Mouse (Mus musculus) lung, embryonic 16.5 days (tissue): ENCODE measurements around the gene Prkca. TPM values are rescaled to one million over a fixed set of nuclear protein-coding genes. Genes with fewer than 3 reads are reported as not detected.

Experiments used
- ATAC-seq: fragments of 200-750 bp; cut with Nextera tagmentation; 2 replicates; pipeline ENCODE4 v1.8.0; 2017; ENCODE audit warnings: low read depth, mild to moderate bottlenecking, moderate library complexity
- H3K27ac ChIP-seq: fragments of 300-500 bp; sonication (generic); 2 replicates; pipeline ENCODE4 v1.5.1; 2014; ENCODE audit warnings: mild to moderate bottlenecking, control low read depth, low read length
- H3K27me3 ChIP-seq: fragments of 300-500 bp; sonication (generic); 2 replicates; pipeline ENCODE4 v1.6.1; 2014; ENCODE audit warnings: low read depth, low read length, mixed read lengths; ENCODE audit not compliant: control insufficient read depth, insufficient read depth
- H3K36me3 ChIP-seq: fragments of 300-500 bp; sonication (generic); 2 replicates; pipeline ENCODE4 v1.6.1; 2014; ENCODE audit warnings: low read length; ENCODE audit not compliant: control insufficient read depth, insufficient read depth
- H3K4me1 ChIP-seq: fragments of 300-500 bp; sonication (generic); replicated peaks from 2 replicates; pipeline ENCODE4 v1.6.1; 2014; ENCODE audit warnings: low read length, mixed read lengths; ENCODE audit not compliant: control insufficient read depth, insufficient read depth
- H3K4me2 ChIP-seq: fragments of 300-500 bp; sonication (generic); 2 replicates; pipeline ENCODE4 v1.6.1; 2014; ENCODE audit warnings: low read depth, low read length, control low read depth
- H3K4me3 ChIP-seq: fragments of 300-500 bp; sonication (generic); 2 replicates; pipeline ENCODE4 v1.5.1; 2014; ENCODE audit warnings: mild to moderate bottlenecking, low read length, control low read depth
- H3K9ac ChIP-seq: fragments of 300-500 bp; sonication (generic); 2 replicates; pipeline ENCODE4 v1.6.1; 2014; ENCODE audit warnings: low read length, control low read depth
- H3K9me3 ChIP-seq: fragments of 300-500 bp; sonication (generic); 2 replicates; pipeline ENCODE4 v1.6.1; 2016; ENCODE audit warnings: low read length; ENCODE audit not compliant: control insufficient read depth
- WGBS: fragments of 180-500 bp; shearing (Covaris S2); extraction: QIAGEN DNeasy Blood & Tissue Kit; methylation state at CpG from one replicate; pipeline ENCODE4 v1.1.7; 2014; 5-methylcytosine and 5-hydroxymethylcytosine counted together
- polyA plus RNA-seq: library from polyadenylated mRNA; unstranded; fragments of >200 nt; fragmentation: Nextera tagmentation; extraction: Ambion mirVana; gene quantifications from 2 replicates; pipeline ENCODE4 v1.2.1, GENCODE M21; 2015

The Prkca gene
- polyA plus RNA-seq, 1 experiment from 2014 or later, result 10.1 TPM

GRCm38 (mm10) chr11:107947951-107948350 lies 395.8 kb downstream of the Prkca start:
- WGBS, result 85% methylated on average over 1 of the region's 1 CpGs
- no peaks in the 10 kb centered on the region for H3K36me3 ChIP-seq
- no peaks in the 10 kb centered on the region for H3K4me1 ChIP-seq
- H3K4me2 ChIP-seq, result no peak overlapping the region
- H3K9me3 ChIP-seq, result no peaks in the 10 kb centered on the region
- ATAC-seq, result no peak
- no peak overlapping the region for H3K27ac ChIP-seq
- H3K9ac ChIP-seq, result no peak overlapping the region
- H3K27me3 ChIP-seq, result no peaks in the 10 kb centered on the region
- no peak overlapping the region for H3K4me3 ChIP-seq

GRCm38 (mm10) chr11:107946823-107947222 lies 396.9 kb downstream of the Prkca start:
- H3K9me3 ChIP-seq, result no peaks in the 10 kb centered on the region
- no peaks in the 10 kb centered on the region for H3K27me3 ChIP-seq
- H3K9ac ChIP-seq, result no peak overlapping the region
- no peak overlapping the region for H3K4me2 ChIP-seq
- H3K27ac ChIP-seq, result no peak overlapping the region
- no peaks in the 10 kb centered on the region for H3K4me1 ChIP-seq
- H3K4me3 ChIP-seq, result no peak overlapping the region
- no peaks in the 10 kb centered on the region for H3K36me3 ChIP-seq
- no peak for ATAC-seq
- WGBS, result 61% methylated on average over 5 of the region's 5 CpGs

- Histone ChIP-seq H3K9ac (no peak overlapping the region), H3K27me3 (no peaks in the 10 kb centered on the region), H3K36me3 (peaks cover 6% of the 10 kb centered on the region; the same call in 1 of the 2 replicates), H3K9me3 (peaks cover 7% of the 10 kb centered on the region), H3K4me3 (no peak overlapping the region), H3K4me2 (no peak overlapping the region), H3K27ac (no peak overlapping the region), H3K4me1 (no peaks in the 10 kb centered on the region)
- WGBS, result 86% methylated on average over 2 of the region's 2 CpGs
- no peak for ATAC-seq
These were observed 406.8 kb downstream of the Prkca start for GRCm38 (mm10) chr11:107936929-107937328.

DNA sequence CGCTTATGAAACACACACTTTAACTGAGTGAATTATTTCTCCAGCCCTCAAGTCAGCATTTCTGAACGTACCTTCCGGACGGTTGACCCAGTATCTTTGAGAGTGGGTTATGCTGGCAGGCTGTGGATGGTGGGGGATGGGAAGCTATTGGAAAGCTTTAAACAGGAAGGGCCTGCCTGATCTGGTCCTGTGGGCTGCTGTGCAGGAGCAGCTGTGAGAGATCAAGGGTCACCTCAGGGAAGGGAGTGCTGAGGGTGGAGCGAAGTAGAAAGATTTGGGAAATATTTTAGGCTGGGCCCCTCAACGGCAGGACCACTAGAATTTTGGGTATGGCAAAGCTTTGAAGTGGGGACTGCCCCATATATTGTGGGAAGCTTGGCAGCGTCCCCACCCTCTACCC lies 412.0 kb downstream of the Prkca start:
- Histone ChIP-seq H3K36me3 (no peaks in the 10 kb centered on the region), H3K4me2 (no peak overlapping the region), H3K4me3 (no peak overlapping the region), H3K9ac (no peak overlapping the region), H3K27me3 (no peaks in the 10 kb centered on the region), H3K27ac (no peak overlapping the region), H3K9me3 (no peaks in the 10 kb centered on the region), H3K4me1 (no peaks in the 10 kb centered on the region)
- 46% methylated on average over 7 of the region's 7 CpGs for WGBS
- no peak for ATAC-seq

DNA sequence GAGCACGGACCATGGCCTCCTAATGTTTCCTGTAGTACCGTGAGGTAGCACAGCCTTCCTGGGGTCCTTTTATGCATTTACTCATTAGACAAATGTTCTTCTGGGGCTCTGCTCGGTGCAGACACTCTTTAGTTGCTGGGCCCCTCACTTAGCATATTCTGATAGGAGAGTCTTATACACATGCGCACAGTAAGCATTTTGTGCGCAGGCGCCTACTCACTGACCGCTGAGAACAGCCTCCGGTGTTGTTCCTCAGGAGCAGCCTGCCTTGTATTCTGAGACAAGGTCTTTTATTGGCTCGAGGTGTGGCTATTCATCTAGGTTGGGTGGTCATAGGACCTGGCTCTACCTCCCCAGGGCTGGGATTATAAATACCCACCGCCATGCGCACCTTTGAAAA lies 412.4 kb downstream of the Prkca start:
- H3K36me3 ChIP-seq, result no peaks in the 10 kb centered on the region
- H3K4me1 ChIP-seq, result no peaks in the 10 kb centered on the region
- no peak overlapping the region for H3K4me3 ChIP-seq
- no peak overlapping the region for H3K27ac ChIP-seq
- no peak overlapping the region for H3K4me2 ChIP-seq
- WGBS, result 76% methylated on average over 11 of the region's 11 CpGs
- H3K9ac ChIP-seq, result no peak overlapping the region
- no peaks in the 10 kb centered on the region for H3K9me3 ChIP-seq
- H3K27me3 ChIP-seq, result no peaks in the 10 kb centered on the region
- no peak for ATAC-seq

GRCm38 (mm10) chr11:107929712-107930111 lies 414.0 kb downstream of the Prkca start:
- no peak overlapping the region for H3K27ac ChIP-seq
- H3K27me3 ChIP-seq, result no peaks in the 10 kb centered on the region
- no peak overlapping the region for H3K9ac ChIP-seq
- H3K4me2 ChIP-seq, result no peak overlapping the region
- H3K36me3 ChIP-seq, result no peaks in the 10 kb centered on the region
- no peaks in the 10 kb centered on the region for H3K4me1 ChIP-seq
- no peak overlapping the region for H3K4me3 ChIP-seq
- WGBS, result 45% methylated on average over 3 of the region's 3 CpGs
- ATAC-seq, result no peak
- no peaks in the 10 kb centered on the region for H3K9me3 ChIP-seq

GRCm38 (mm10) chr11:107919852-107920508 lies 423.7 kb downstream of the Prkca start:
- Histone ChIP-seq H3K4me3 (no peak overlapping the region), H3K4me1 (no peaks in the 10 kb centered on the region), H3K4me2 (no peak overlapping the region), H3K9ac (no peak overlapping the region), H3K27me3 (peaks cover 7% of the 10 kb centered on the region; the same call in 1 of the 2 replicates), H3K9me3 (no peaks in the 10 kb centered on the region), H3K36me3 (no peaks in the 10 kb centered on the region), H3K27ac (no peak overlapping the region)
- 40% methylated on average over 16 of the region's 16 CpGs for WGBS
- no peak for ATAC-seq

DNA sequence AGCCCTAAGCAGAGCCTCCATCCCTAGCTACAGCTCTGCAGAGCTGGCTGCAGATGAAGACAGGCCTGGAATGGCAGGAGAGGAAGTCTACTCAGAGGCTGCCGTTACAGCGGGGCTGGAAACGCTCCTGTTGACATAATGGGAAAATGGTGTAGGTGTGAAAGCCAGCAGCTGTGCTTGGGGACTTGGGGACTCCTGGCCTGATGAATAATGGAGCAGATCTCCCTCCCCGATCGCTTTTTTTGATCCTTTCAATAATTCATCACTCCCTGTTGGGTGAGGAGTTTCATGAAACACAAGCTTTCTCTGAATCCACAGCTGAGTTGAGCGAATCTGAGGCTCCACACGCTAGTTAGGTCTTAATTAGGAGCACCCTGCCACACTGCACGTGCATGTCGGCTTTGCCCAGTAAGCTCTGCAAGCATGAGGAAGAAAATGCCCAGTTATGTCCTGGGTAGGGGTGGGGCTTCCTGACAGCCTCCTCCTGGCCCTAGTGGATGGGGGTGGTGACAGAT lies 425.9 kb downstream of the Prkca start:
- no peak for ATAC-seq
- Histone ChIP-seq H3K27ac (no peak overlapping the region), H3K4me2 (no peak overlapping the region), H3K4me1 (no peaks in the 10 kb centered on the region), H3K36me3 (no peaks in the 10 kb centered on the region), H3K27me3 (peaks cover 12% of the 10 kb centered on the region; the same call in 1 of the 2 replicates), H3K9ac (no peak overlapping the region), H3K9me3 (no peaks in the 10 kb centered on the region), H3K4me3 (no peak overlapping the region)
- 55% methylated on average over 9 of the region's 9 CpGs for WGBS

- H3K27me3 ChIP-seq, result peaks cover 12% of the 10 kb centered on the region; the same call in 1 of the 2 replicates
These were observed 429.0 kb downstream of the Prkca start, which contains the start of gene Cacng5 for GRCm38 (mm10) chr11:107914634-107915226. Cacng5 (minus strand) TSS chr11:107915055.

More at GRCm38 (mm10) chr11:107914634-107915226, 429.0 kb downstream of the Prkca start, which contains the start of gene Cacng5:
- Histone ChIP-seq H3K4me1 (no peaks in the 10 kb centered on the region), H3K4me2 (peak within 1 kb of the TSS; percentile 37), H3K9me3 (no peaks in the 10 kb centered on the region), H3K27ac (no peak within 1 kb of the TSS), H3K36me3 (no peaks in the 10 kb centered on the region), H3K4me3 (0 out of 2 replicates have a peak within 1 kb of the TSS, but pooled peaks have one; percentile 6), H3K9ac (no peak within 1 kb of the TSS)
- WGBS, result 5% methylated on average over 36 of the region's 36 CpGs
- ATAC-seq, result peak; percentile 45; the same call in 1 of the 2 replicates
